22 mouse cellular contexts compared by ENCODE assay signal in the genomic region with DNA sequence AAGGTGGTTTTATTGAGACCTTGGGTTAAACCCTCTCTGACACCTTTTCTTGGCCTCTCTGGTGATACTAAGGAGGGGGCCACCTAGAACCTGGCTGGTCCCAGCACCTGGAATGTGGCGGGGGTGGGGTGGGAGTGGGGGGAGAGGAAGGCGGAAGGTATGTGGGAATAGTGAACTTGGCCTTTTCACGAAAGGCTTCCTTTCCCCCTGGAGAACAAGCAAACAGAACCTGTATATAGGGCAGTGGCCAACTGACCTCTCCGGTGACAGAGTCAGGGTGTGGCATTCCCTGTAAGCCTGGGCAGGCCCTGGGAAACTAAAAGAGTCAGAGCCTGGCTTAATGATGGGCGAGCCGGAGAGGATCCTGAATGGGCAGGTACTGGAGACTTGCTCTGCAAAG. TPM values are rescaled to one million over a fixed set of nuclear protein-coding genes. Genes with fewer than 3 reads are reported as not detected.
A peak's percentile ranks its signal among the peaks of the same experiment; 100 is the strongest.
DNase-seq lines count a peak whose midpoint lies in the region; ATAC-seq and TF ChIP-seq lines count a peak whose summit lies in the region.
"Had no signal": no experiment of that assay in that cellular context is flagged by ENCODE, and none has a peak within 500 bp of the region (broad histone marks: within the 10 kb centered on the region; RNA-seq: fewer than 3 reads in every experiment).

No protein-coding gene starts in this region.

- H3K27ac ChIP-seq in stomach, postnatal 0 days (replicated peaks): peak overlapping the region; percentile 70; the same call in 1 of the 2 replicates
- H3K27ac ChIP-seq in lung, postnatal 0 days (ENCODE audit: low read length): no peak overlapping the region
- H3K27ac ChIP-seq: forebrain, embryonic 10.5 days; forebrain, embryonic 15.5 days; heart, embryonic 15.5 days; hindbrain, embryonic 13.5 days; hindbrain, postnatal 0 days had no signal

- peaks cover 5% of the 10 kb centered on the region for H3K36me3 ChIP-seq in E14TG2a.4 (ENCODE audit: insufficient read depth, low read length)
- H3K36me3 ChIP-seq in stomach, postnatal 0 days (ENCODE audit: control insufficient read depth, insufficient read depth, low read length): no peaks in the 10 kb centered on the region
- no peaks in the 10 kb centered on the region for H3K36me3 ChIP-seq in lung, postnatal 0 days (ENCODE audit: insufficient read depth, low read length)
- H3K36me3 ChIP-seq: forebrain, embryonic 10.5 days; forebrain, embryonic 15.5 days; heart, embryonic 15.5 days; hindbrain, embryonic 13.5 days had no signal

- H3K27me3 ChIP-seq in E14TG2a.4 (ENCODE audit: insufficient read depth, low read length): peaks cover 20% of the 10 kb centered on the region
- H3K27me3 ChIP-seq in stomach, postnatal 0 days (ENCODE audit: control insufficient read depth, insufficient read depth, low read length): no peaks in the 10 kb centered on the region
- H3K27me3 ChIP-seq in lung, postnatal 0 days (replicated peaks; ENCODE audit: insufficient read depth, low read length): no peaks in the 10 kb centered on the region
- H3K27me3 ChIP-seq: forebrain, embryonic 15.5 days; heart, embryonic 15.5 days; hindbrain, embryonic 13.5 days had no signal

- H3K9me3 ChIP-seq in E14TG2a.4 (ENCODE audit: low read length): no peaks in the 10 kb centered on the region
- H3K9me3 ChIP-seq in stomach, postnatal 0 days (ENCODE audit: control insufficient read depth, low read length): no peaks in the 10 kb centered on the region
- no peaks in the 10 kb centered on the region for H3K9me3 ChIP-seq in lung, postnatal 0 days (ENCODE audit: low read length)
- H3K9me3 ChIP-seq: forebrain, embryonic 10.5 days; forebrain, embryonic 15.5 days; heart, embryonic 15.5 days; hindbrain, embryonic 13.5 days had no signal

- 68% methylated on average over 6 of the region's 6 CpGs for WGBS in stomach, postnatal 0 days
- 88% methylated on average over 6 of the region's 6 CpGs for WGBS in lung, postnatal 0 days

- H3K9ac ChIP-seq in stomach, postnatal 0 days (ENCODE audit: low read length): no peak overlapping the region
- H3K9ac ChIP-seq in lung, postnatal 0 days (replicated peaks; ENCODE audit: low read depth): no peak overlapping the region
- H3K9ac ChIP-seq: forebrain, embryonic 15.5 days; heart, embryonic 15.5 days; hindbrain, embryonic 13.5 days had no signal

- DNase-seq in heart, adult 11 months: peak; percentile 87
- DNase-seq in heart, adult 8-10 months (ENCODE audit: low spot score): no peak
- DNase-seq in ES-CJ7 (ENCODE audit: low read depth, low spot score): peak; percentile 41
- DNase-seq in stomach, postnatal 0 days (ENCODE audit: low spot score): peak; percentile 52
- DNase-seq in lung, postnatal 0 days (ENCODE audit: low spot score): no peak
- DNase-seq: cerebellum, adult 11 months; cerebellum, adult 8-10 months; cerebellum, postnatal 36 days; gastrocnemius, postnatal 36 days; heart, adult 18-20 months; heart, postnatal 14 days had no signal

- peak overlapping the region; percentile 51 for H3K4me3 ChIP-seq in E14TG2a.4 (replicated peaks; ENCODE audit: low read length)
- no peak overlapping the region for H3K4me3 ChIP-seq in stomach, postnatal 0 days (ENCODE audit: low read depth, low read length)
- H3K4me3 ChIP-seq in lung, postnatal 0 days (ENCODE audit: low read depth, low read length): no peak overlapping the region
- H3K4me3 ChIP-seq: erythroblast, embryonic 14.5 days; forebrain, embryonic 10.5 days; forebrain, embryonic 15.5 days; heart, embryonic 15.5 days; hindbrain, embryonic 13.5 days had no signal

- H3K4me1 ChIP-seq in E14TG2a.4 (replicated peaks; ENCODE audit: low read depth, low read length): peaks cover 66% of the 10 kb centered on the region
- peaks cover 5% of the 10 kb centered on the region for H3K4me1 ChIP-seq in stomach, postnatal 0 days (replicated peaks; ENCODE audit: control insufficient read depth, insufficient read depth)
- peaks cover 11% of the 10 kb centered on the region; the same call in 1 of the 2 replicates for H3K4me1 ChIP-seq in lung, postnatal 0 days (ENCODE audit: insufficient read depth, low read depth, low read length)

- ATAC-seq in stomach, postnatal 0 days (ENCODE audit: low FRiP score, low TSS enrichment): no peak
- no peak for ATAC-seq in lung, postnatal 0 days
- ATAC-seq: forebrain, embryonic 15.5 days; hindbrain, postnatal 0 days had no signal

- TF ChIP-seq CTCF in E14TG2a.4 (conservative IDR thresholded peaks at IDR 0.05; ENCODE audit: low read length): no peak
- no peak for TF ChIP-seq CTCF in stomach, postnatal 0 days (IDR thresholded peaks at IDR 0.05; ENCODE audit: low read depth)
- no peak for TF ChIP-seq CTCF in lung, postnatal 0 days (IDR thresholded peaks at IDR 0.05)

- TF ChIP-seq EP300 in stomach, postnatal 0 days (optimal IDR thresholded peaks at IDR 0.05): no peak
- no peak for TF ChIP-seq EP300 in lung, postnatal 0 days (IDR thresholded peaks at IDR 0.05)

- no peak overlapping the region for H3K4me2 ChIP-seq in stomach, postnatal 0 days (replicated peaks; ENCODE audit: low read depth)
- no peak overlapping the region for H3K4me2 ChIP-seq in lung, postnatal 0 days (replicated peaks; ENCODE audit: low read depth, low read length)
- H3K4me2 ChIP-seq: forebrain, embryonic 15.5 days; heart, embryonic 11.5 days; heart, embryonic 15.5 days; hindbrain, embryonic 13.5 days had no signal

RNA-seq across cellular contexts. Expression of a gene that starts 1.8 kb away (rescaled TPM):
- 10 to 100 TPM; 26.3 to 31.9 (median 29.0) TPM for total RNA-seq in heart, adult 8-10 months (2022)
- polyA plus RNA-seq in stomach, postnatal 0 days (2015; fragmentation: Nextera tagmentation; extraction: Ambion mirVana): 25.2 and 39.8 TPM in 2 replicates
- 16.6 and 22.8 TPM in 2 replicates for polyA plus RNA-seq in lung, postnatal 0 days (2015; fragmentation: Nextera tagmentation; extraction: Ambion mirVana)

RNA-seq across cellular contexts. Expression of a gene that starts 38.2 kb away (rescaled TPM):
- not detected for total RNA-seq in heart, adult 8-10 months (2022)
- 5.4 and 5.7 TPM in 2 replicates for polyA plus RNA-seq in stomach, postnatal 0 days (2015; fragmentation: Nextera tagmentation; extraction: Ambion mirVana)
- polyA plus RNA-seq in lung, postnatal 0 days (2015; fragmentation: Nextera tagmentation; extraction: Ambion mirVana): not detected in 2 replicates
- total RNA-seq: gastrocnemius, adult 8-10 months; gastrocnemius, postnatal 36 days; heart, adult 18-20 months; hematopoietic stem cell, adult 5-6 weeks; hindbrain, postnatal 0 days had no signal
- polyA plus RNA-seq: brain, embryonic 14.5 days; forebrain, embryonic 10.5 days; forebrain, embryonic 15.5 days; heart, embryonic 11.5 days; hindbrain, embryonic 13.5 days had no signal

Comparison
In these comparisons a context has a peak if more than half of its experiments do, and no peak if none do; other contexts are left out.
1. DNase-seq: peak in heart, adult 11 months (single experiment), ES-CJ7 (single experiment) and stomach, postnatal 0 days (single experiment); none in heart, adult 8-10 months (single experiment) and lung, postnatal 0 days (single experiment).